Mouse (Mus musculus) monocyte, adult 5-6 weeks (primary cell): ENCODE data around the gene Hba-a2. TPM values are rescaled to one million over a fixed set of nuclear protein-coding genes. Genes with fewer than 3 reads are reported as not detected.

ENCODE experiments used
- ATAC-seq: fragments of 153-309, 156-312 bp; replicated peaks from 2 replicates; pipeline ENCODE4 v1.8.0; 2017; ENCODE audit warnings: mild to moderate bottlenecking; ENCODE audit not compliant: low TSS enrichment, insufficient number of reproducible peaks, severe bottlenecking, poor library complexity, low FRiP score
- total RNA-seq: library from RNA; stranded (forward); fragments of 200-1000, 200-491, 200-594 nt; gene quantifications from 3 replicates; pipeline ENCODE4 v1.2.3, GENCODE M21; 2017

Hba-a2 gene
- total RNA-seq, 1 experiment from 2014 or later: 22,273 TPM

GRCm38 (mm10) chr11:32303455-32303854 is 7.2 kb downstream of the Hba-a2 start:
- no peak for ATAC-seq

GRCm38 (mm10) chr11:32307006-32307405 is 10.7 kb downstream of the Hba-a2 start:
- no peak for ATAC-seq

- no peak for ATAC-seq
These were observed 13.2 kb downstream of the Hba-a2 start for GRCm38 (mm10) chr11:32309446-32309845.

GRCm38 (mm10) chr11:32309928-32310327 is 13.6 kb downstream of the Hba-a2 start:
- no peak for ATAC-seq

- ATAC-seq: no peak
These were observed 19.7 kb downstream of the Hba-a2 start for GRCm38 (mm10) chr11:32316009-32316408.

- no peak for ATAC-seq
These were observed 24.4 kb downstream of the Hba-a2 start for GRCm38 (mm10) chr11:32320507-32321195.

- ATAC-seq: peak; percentile 57; the same call in 1 of the 2 replicates
These were observed 24.9 kb downstream of the Hba-a2 start for GRCm38 (mm10) chr11:32321196-32321565.

- ATAC-seq: peak; percentile 91
These were observed 28.3 kb downstream of the Hba-a2 start for GRCm38 (mm10) chr11:32324609-32325008.

GRCm38 (mm10) chr11:32331075-32331474 is 34.8 kb downstream of the Hba-a2 start:
- ATAC-seq: peak; percentile 64

GRCm38 (mm10) chr11:32331861-32332260 is 35.6 kb downstream of the Hba-a2 start:
- no peak for ATAC-seq

- ATAC-seq: no peak
These were observed 36.9 kb downstream of the Hba-a2 start for GRCm38 (mm10) chr11:32333235-32333634.

GRCm38 (mm10) chr11:32336435-32336907 is 40.2 kb downstream of the Hba-a2 start:
- no peak for ATAC-seq

GRCm38 (mm10) chr11:32339131-32339531 is 42.8 kb downstream of the Hba-a2 start:
- no peak for ATAC-seq

- peak; percentile 54 for ATAC-seq
These were observed 44.5 kb downstream of the Hba-a2 start for GRCm38 (mm10) chr11:32340476-32341473.

GRCm38 (mm10) chr11:32342770-32343191 is 46.5 kb downstream of the Hba-a2 start:
- peak; percentile 51; the same call in 1 of the 2 replicates for ATAC-seq

GRCm38 (mm10) chr11:32343350-32343749 is 47.1 kb downstream of the Hba-a2 start:
- ATAC-seq: no peak

- ATAC-seq: no peak
These were observed 49.4 kb downstream of the Hba-a2 start for GRCm38 (mm10) chr11:32345504-32346297.
